Mouse (Mus musculus): ENCODE data around the gene Tmem144. TPM values are rescaled to one million over a fixed set of nuclear protein-coding genes. Genes with fewer than 3 reads are reported as not detected.
A peak's percentile ranks its signal among the peaks of the same experiment; 100 is the strongest.

Tmem144 gene
- polyA plus RNA-seq, 1 experiment from 2014 or later = 4.0 TPM

GRCm38 (mm10) chr3:79829289-79829688, 23.3 kb downstream of the Tmem144 start:
- Histone ChIP-seq H3K9me3 (no peaks in the 10 kb centered on the region), H3K27ac (no peak overlapping the region), H3K9ac (no peak overlapping the region), H3K4me1 (no peaks in the 10 kb centered on the region), H3K4me2 (no peak overlapping the region), H3K4me3 (no peak overlapping the region), H3K36me3 (no peaks in the 10 kb centered on the region), H3K27me3 (no peaks in the 10 kb centered on the region)
- no peak for ATAC-seq (ENCODE audit: insufficient number of reproducible peaks, insufficient read depth, low FRiP score, low TSS enrichment, low read depth)

- no peaks in the 10 kb centered on the region for H3K36me3 ChIP-seq
- no peak overlapping the region for H3K4me2 ChIP-seq
- 90% methylated on average over 14 of the region's 14 CpGs for WGBS
- H3K9me3 ChIP-seq = no peaks in the 10 kb centered on the region
- no peak overlapping the region for H3K27ac ChIP-seq
- H3K9ac ChIP-seq = no peak overlapping the region
- H3K4me3 ChIP-seq = no peak overlapping the region
- no peaks in the 10 kb centered on the region for H3K4me1 ChIP-seq
- ATAC-seq (ENCODE audit: insufficient number of reproducible peaks, insufficient read depth, low FRiP score, low TSS enrichment, low read depth) = no peak
- H3K27me3 ChIP-seq = no peaks in the 10 kb centered on the region
Measured at GRCm38 (mm10) chr3:79825067-79825780, 27.3 kb downstream of the Tmem144 start.

GRCm38 (mm10) chr3:79823176-79823575, 29.4 kb downstream of the Tmem144 start:
- 97% methylated on average over 7 of the region's 7 CpGs for WGBS
- H3K27me3 ChIP-seq = no peaks in the 10 kb centered on the region
- no peak overlapping the region for H3K4me2 ChIP-seq

GRCm38 (mm10) chr3:79821131-79821530, 31.4 kb downstream of the Tmem144 start:
- no peak for ATAC-seq (ENCODE audit: insufficient number of reproducible peaks, insufficient read depth, low FRiP score, low TSS enrichment, low read depth)
- no peaks in the 10 kb centered on the region for H3K4me1 ChIP-seq
- WGBS = 87% methylated on average over 16 of the region's 16 CpGs

More at GRCm38 (mm10) chr3:79823176-79823575, 29.4 kb downstream of the Tmem144 start:
- ATAC-seq (ENCODE audit: insufficient number of reproducible peaks, insufficient read depth, low FRiP score, low TSS enrichment, low read depth) = no peak
- H3K27ac ChIP-seq = no peak overlapping the region
- H3K9me3 ChIP-seq = no peaks in the 10 kb centered on the region
- no peaks in the 10 kb centered on the region for H3K36me3 ChIP-seq
- no peak overlapping the region for H3K4me3 ChIP-seq
- no peak overlapping the region for H3K9ac ChIP-seq
- no peaks in the 10 kb centered on the region for H3K4me1 ChIP-seq

GRCm38 (mm10) chr3:79818202-79818995, 34.2 kb downstream of the Tmem144 start:
- 81% methylated on average over 14 of the region's 14 CpGs for WGBS
- Histone ChIP-seq H3K27ac (no peak overlapping the region), H3K4me3 (no peak overlapping the region), H3K27me3 (no peaks in the 10 kb centered on the region), H3K9ac (no peak overlapping the region), H3K9me3 (no peaks in the 10 kb centered on the region), H3K36me3 (no peaks in the 10 kb centered on the region), H3K4me1 (no peaks in the 10 kb centered on the region), H3K4me2 (no peak overlapping the region)
- ATAC-seq (ENCODE audit: insufficient number of reproducible peaks, insufficient read depth, low FRiP score, low TSS enrichment, low read depth) = no peak

More at GRCm38 (mm10) chr3:79821131-79821530, 31.4 kb downstream of the Tmem144 start:
- no peak overlapping the region for H3K27ac ChIP-seq
- no peaks in the 10 kb centered on the region for H3K9me3 ChIP-seq
- no peak overlapping the region for H3K4me2 ChIP-seq
- no peak overlapping the region for H3K9ac ChIP-seq
- H3K4me3 ChIP-seq = no peak overlapping the region
- H3K27me3 ChIP-seq = no peaks in the 10 kb centered on the region
- H3K36me3 ChIP-seq = no peaks in the 10 kb centered on the region

- no peak for ATAC-seq (ENCODE audit: insufficient number of reproducible peaks, insufficient read depth, low FRiP score, low TSS enrichment, low read depth)
- H3K4me1 ChIP-seq = no peaks in the 10 kb centered on the region
- H3K9me3 ChIP-seq = no peaks in the 10 kb centered on the region
- H3K9ac ChIP-seq = no peak overlapping the region
- no peaks in the 10 kb centered on the region for H3K36me3 ChIP-seq
- H3K4me2 ChIP-seq = no peak overlapping the region
- H3K4me3 ChIP-seq = no peak overlapping the region
- no peak overlapping the region for H3K27ac ChIP-seq
- H3K27me3 ChIP-seq = no peaks in the 10 kb centered on the region
- WGBS = 71% methylated on average over 4 of the region's 4 CpGs
Measured at GRCm38 (mm10) chr3:79816229-79816628, 36.3 kb downstream of the Tmem144 start.

GRCm38 (mm10) chr3:79813814-79814490, 38.6 kb downstream of the Tmem144 start:
- no peak overlapping the region for H3K27ac ChIP-seq
- no peak for ATAC-seq (ENCODE audit: insufficient number of reproducible peaks, insufficient read depth, low FRiP score, low TSS enrichment, low read depth)
- no peak overlapping the region; the same call in 1 of the 2 replicates for H3K9ac ChIP-seq
- H3K4me3 ChIP-seq = no peak overlapping the region
- 27% methylated on average over 19 of the region's 19 CpGs for whole genome bisulfite sequencing
- H3K27me3 ChIP-seq = no peaks in the 10 kb centered on the region
- H3K4me1 ChIP-seq = no peaks in the 10 kb centered on the region
- no peaks in the 10 kb centered on the region for H3K36me3 ChIP-seq
- H3K4me2 ChIP-seq = peak overlapping the region; percentile 38; the same call in 1 of the 2 replicates
- H3K9me3 ChIP-seq = no peaks in the 10 kb centered on the region

- WGBS = 85% methylated on average over 2 of the region's 2 CpGs
Measured at GRCm38 (mm10) chr3:79812042-79812441, 40.5 kb downstream of the Tmem144 start.

GRCm38 (mm10) chr3:79811632-79812031, 40.9 kb downstream of the Tmem144 start:
- Histone ChIP-seq H3K4me3 (no peak overlapping the region), H3K27ac (no peak overlapping the region), H3K4me2 (no peak overlapping the region), H3K36me3 (no peaks in the 10 kb centered on the region), H3K9ac (no peak overlapping the region), H3K27me3 (no peaks in the 10 kb centered on the region), H3K4me1 (no peaks in the 10 kb centered on the region), H3K9me3 (no peaks in the 10 kb centered on the region)
- ATAC-seq (ENCODE audit: insufficient number of reproducible peaks, insufficient read depth, low FRiP score, low TSS enrichment, low read depth) = no peak
- WGBS = 45% methylated on average over 3 of the region's 3 CpGs

More at GRCm38 (mm10) chr3:79812042-79812441, 40.5 kb downstream of the Tmem144 start:
- Histone ChIP-seq H3K36me3 (no peaks in the 10 kb centered on the region), H3K27ac (no peak overlapping the region), H3K27me3 (no peaks in the 10 kb centered on the region), H3K4me3 (no peak overlapping the region), H3K4me2 (no peak overlapping the region), H3K9ac (no peak overlapping the region), H3K9me3 (no peaks in the 10 kb centered on the region), H3K4me1 (no peaks in the 10 kb centered on the region)
- ATAC-seq (ENCODE audit: insufficient number of reproducible peaks, insufficient read depth, low FRiP score, low TSS enrichment, low read depth) = no peak

GRCm38 (mm10) chr3:79810563-79810962, 42.0 kb downstream of the Tmem144 start:
- Histone ChIP-seq H3K4me2 (no peak overlapping the region), H3K4me3 (no peak overlapping the region), H3K9ac (no peak overlapping the region), H3K27ac (no peak overlapping the region), H3K27me3 (no peaks in the 10 kb centered on the region), H3K36me3 (no peaks in the 10 kb centered on the region), H3K4me1 (no peaks in the 10 kb centered on the region), H3K9me3 (no peaks in the 10 kb centered on the region)
- 64% methylated on average over 6 of the region's 6 CpGs for WGBS
- ATAC-seq (ENCODE audit: insufficient number of reproducible peaks, insufficient read depth, low FRiP score, low TSS enrichment, low read depth) = no peak

GRCm38 (mm10) chr3:79809180-79809567, 43.4 kb downstream of the Tmem144 start:
- ATAC-seq (ENCODE audit: insufficient number of reproducible peaks, insufficient read depth, low FRiP score, low TSS enrichment, low read depth) = peak; percentile 52; the same call in 1 of the 2 replicates
- Histone ChIP-seq H3K36me3 (no peaks in the 10 kb centered on the region), H3K4me2 (0 out of 2 replicates have a peak overlapping the region, but pooled peaks have one; percentile 21), H3K27me3 (no peaks in the 10 kb centered on the region), H3K4me3 (no peak overlapping the region), H3K9ac (no peak overlapping the region), H3K27ac (no peak overlapping the region), H3K9me3 (no peaks in the 10 kb centered on the region), H3K4me1 (no peaks in the 10 kb centered on the region)
- WGBS = 13% methylated on average over 4 of the region's 4 CpGs

Measured in embryonic facial prominence, embryonic 13.5 days (tissue).